Mouse (Mus musculus): Measurements from ENCODE around the gene Rnf145. TPM values are rescaled to one million over a fixed set of nuclear protein-coding genes. Genes with fewer than 3 reads are reported as not detected.

The Rnf145 gene
- 35.8 and 41.6 TPM in 2 replicates for polyA plus RNA-seq (2012; rRNA removed)

GRCm38 (mm10) chr11:44518281-44519095 lies at the start of gene Rnf145:
TSS of gene Rnf145 (plus strand) at chr11:44518964.

GRCm38 (mm10) chr11:44470432-44471336 lies 48.1 kb upstream of the Rnf145 start, which contains the start of gene Ublcp1:
TSS of gene Ublcp1 (minus strand) at chr11:44470498.

Other genes with a start within 250 kb of the Rnf145 start
- 0.01 TPM in 1 of 2 replicates, not detected in the other for gene Il12b, start 118.9 kb upstream of the Rnf145 start, polyA plus RNA-seq (2012; rRNA removed)
- gene Ublcp1, start 48.5 kb upstream of the Rnf145 start, polyA plus RNA-seq (2012; rRNA removed), result 27.6 and 30.4 TPM in 2 replicates
- gene Ebf1, start 98.4 kb downstream of the Rnf145 start, polyA plus RNA-seq (2012; rRNA removed), result 2.3 and 2.5 TPM in 2 replicates

All from liver, embryonic 18 days (tissue).